Mouse (Mus musculus) embryonic fibroblast, embryonic 13.5 days (primary cell): ENCODE results near the gene Msi2.

Source experiments
- CTCF ChIP-seq: IDR thresholded peaks from 2 replicates; pipeline ENCODE4 v1.5.1; 2011; ENCODE audit warnings: mild to moderate bottlenecking, control low read depth, low read length, moderate library complexity, borderline replicate concordance; ENCODE audit not compliant: insufficient read depth
- POLR2A ChIP-seq: IDR thresholded peaks from 2 replicates; pipeline ENCODE4 v1.6.1; 2011; ENCODE audit warnings: low read depth, mild to moderate bottlenecking, control low read depth, low read length, moderate library complexity

GRCm38 (mm10) chr11:88354771-88355170 is 363.5 kb downstream of the Msi2 start:
- no peak for TF ChIP-seq CTCF
- no peak for TF ChIP-seq POLR2A
